ENCODE assay signal across 24 mouse cellular contexts in genomic region chr2:133497541-133498185, GRCm38 (mm10). TPM values are rescaled to one million over a fixed set of nuclear protein-coding genes. Genes with fewer than 3 reads are reported as not detected.
DNase-seq lines count a peak whose midpoint lies in the region; ATAC-seq lines count a peak whose summit lies in the region.
"Had no signal": no experiment of that assay in that cellular context is flagged by ENCODE, and none has a peak within 500 bp of the region (broad histone marks: within the 10 kb centered on the region; RNA-seq: fewer than 3 reads in every experiment).

No protein-coding gene starts in this region.

- H3K36me3 ChIP-seq in lung, embryonic 16.5 days (ENCODE audit: control insufficient read depth, insufficient read depth, low read length) = no peaks in the 10 kb centered on the region
- H3K36me3 ChIP-seq in macrophage (ENCODE audit: inconsistent target) = no peaks in the 10 kb centered on the region
- no peaks in the 10 kb centered on the region for H3K36me3 ChIP-seq in stomach, embryonic 16.5 days (ENCODE audit: control insufficient read depth, insufficient read depth, low read length)
- H3K36me3 ChIP-seq: heart, embryonic 10.5 days; hindbrain, embryonic 10.5 days; limb, embryonic 10.5 days; liver, embryonic 13.5 days; midbrain, embryonic 12.5 days had no signal

- H3K27me3 ChIP-seq in lung, embryonic 16.5 days (ENCODE audit: control insufficient read depth, insufficient read depth, low read depth, low read length) = no peaks in the 10 kb centered on the region
- no peaks in the 10 kb centered on the region for H3K27me3 ChIP-seq in stomach, embryonic 16.5 days (ENCODE audit: control insufficient read depth, insufficient read depth, low read length)
- H3K27me3 ChIP-seq: forebrain, embryonic 13.5 days; liver, embryonic 13.5 days; midbrain, embryonic 12.5 days had no signal

- no peak overlapping the region for H3K4me3 ChIP-seq in lung, embryonic 16.5 days (ENCODE audit: low read length)
- H3K4me3 ChIP-seq in macrophage (ENCODE audit: inconsistent target) = no peak overlapping the region
- H3K4me3 ChIP-seq in stomach, embryonic 16.5 days (replicated peaks; ENCODE audit: low read length) = no peak overlapping the region
- H3K4me3 ChIP-seq: forebrain, embryonic 13.5 days; gastrocnemius, adult 2 months; heart, embryonic 10.5 days; hindbrain, embryonic 10.5 days; limb, embryonic 10.5 days; liver, embryonic 13.5 days; midbrain, embryonic 12.5 days had no signal

- H3K4me1 ChIP-seq in lung, embryonic 16.5 days (replicated peaks; ENCODE audit: control insufficient read depth, insufficient read depth, low read length) = peaks cover 10% of the 10 kb centered on the region
- H3K4me1 ChIP-seq in stomach, embryonic 16.5 days (ENCODE audit: control insufficient read depth, insufficient read depth, low read length) = no peaks in the 10 kb centered on the region
- H3K4me1 ChIP-seq: forebrain, embryonic 13.5 days; hindbrain, embryonic 10.5 days; limb, embryonic 10.5 days; midbrain, embryonic 12.5 days had no signal

- H3K9me3 ChIP-seq in lung, embryonic 16.5 days (ENCODE audit: control insufficient read depth, low read length) = no peaks in the 10 kb centered on the region
- no peaks in the 10 kb centered on the region for H3K9me3 ChIP-seq in stomach, embryonic 16.5 days (replicated peaks; ENCODE audit: control insufficient read depth, low read length)
- H3K9me3 ChIP-seq: forebrain, embryonic 13.5 days; heart, embryonic 10.5 days; hindbrain, embryonic 10.5 days; limb, embryonic 10.5 days; liver, embryonic 13.5 days; midbrain, embryonic 12.5 days had no signal

- peak overlapping the region; percentile 56 for H3K27ac ChIP-seq in lung, embryonic 16.5 days (ENCODE audit: low read length)
- H3K27ac ChIP-seq in macrophage = peak overlapping the region; percentile 77
- H3K27ac ChIP-seq in stomach, embryonic 16.5 days (ENCODE audit: low read length) = peak overlapping the region; percentile 92
- H3K27ac ChIP-seq: forebrain, embryonic 13.5 days; hindbrain, embryonic 10.5 days; hindbrain, postnatal 0 days; limb, embryonic 10.5 days; liver, embryonic 13.5 days; midbrain, embryonic 12.5 days had no signal

- H3K79me2 ChIP-seq in macrophage (ENCODE audit: inconsistent target) = no peaks in the 10 kb centered on the region

- no peak for ATAC-seq in lung, embryonic 16.5 days (ENCODE audit: low read depth)
- ATAC-seq in common myeloid progenitor, adult 5-6 weeks (replicated peaks; ENCODE audit: low read depth, poor library complexity, severe bottlenecking) = peak; percentile 70
- ATAC-seq in stomach, embryonic 16.5 days (ENCODE audit: insufficient read depth, low FRiP score) = no peak
- ATAC-seq: forebrain, embryonic 13.5 days; hindbrain, postnatal 0 days had no signal

- no peak overlapping the region for H3K4me2 ChIP-seq in lung, embryonic 16.5 days (ENCODE audit: low read depth, low read length)
- 0 out of 2 replicates have a peak overlapping the region, but pooled peaks have one; percentile 16 for H3K4me2 ChIP-seq in stomach, embryonic 16.5 days (ENCODE audit: low read depth, low read length)
- H3K4me2 ChIP-seq: forebrain, embryonic 13.5 days; liver, embryonic 13.5 days; midbrain, embryonic 12.5 days had no signal

- H3K9ac ChIP-seq in lung, embryonic 16.5 days (ENCODE audit: low read length) = no peak overlapping the region
- no peak overlapping the region for H3K9ac ChIP-seq in stomach, embryonic 16.5 days (ENCODE audit: low read length)
- H3K9ac ChIP-seq: forebrain, embryonic 13.5 days; liver, embryonic 13.5 days; midbrain, embryonic 12.5 days had no signal

- 58% methylated on average over 8 of the region's 8 CpGs for WGBS in lung, embryonic 16.5 days
- 4% methylated on average over 8 of the region's 8 CpGs for WGBS in macrophage (ENCODE audit: missing documents)
- 50% methylated on average over 8 of the region's 8 CpGs for WGBS in stomach, embryonic 16.5 days

- DNase-seq in lung, postnatal 10 days = no peak
- DNase-seq in left cerebral cortex, adult 18-20 months (ENCODE audit: low spot score in 2 of 2) = no peak
- no peak for DNase-seq in adipocyte (ENCODE audit: low spot score)
- DNase-seq in layer of hippocampus, postnatal 14 days (ENCODE audit: low spot score in 2 of 2) = no peak
- DNase-seq: adrenal gland, postnatal 25 days; cerebellum, adult 18-20 months; cerebellum, postnatal 14 days; embryo, embryonic 11 days; gastrocnemius, adult 2 months; kidney, adult 18-20 months; kidney, postnatal 4 days; liver, embryonic 13.5 days; thymus, postnatal 14 days had no signal

RNA-seq across cellular contexts. Expression of gene Bmp2, which starts 54.3 kb away (rescaled TPM):
- polyA plus RNA-seq in lung, embryonic 16.5 days (2015; fragmentation: Nextera tagmentation; extraction: Ambion mirVana) = 2.4 and 3.6 TPM in 2 replicates
- total RNA-seq in common myeloid progenitor, adult 5-6 weeks (2017) = 0.18 TPM in 1 of 2 replicates, not detected in the other
- total RNA-seq in macrophage (2018; cell fraction: chromatin; rRNA removed) = 10 to 100 TPM in 6 of 26 experiments, 1 to 10 TPM in 13, under 1 TPM in 7; 0.37 to 54.8 (median 2.2) TPM
- total RNA-seq in macrophage (2018; cell fraction: cytosol; rRNA removed) = 10 to 100 TPM in 11 of 26 experiments, 1 to 10 TPM in 15; 1.2 to 42.4 (median 5.1) TPM
- 10 to 100 TPM in 9 of 26 experiments, 1 to 10 TPM in 17; 1.3 to 84.6 (median 5.4) TPM for total RNA-seq in macrophage (2018; cell fraction: nucleus; rRNA removed)
- 2.2 to 11.1 TPM (median 5.0 TPM) in 3 replicates for polyA plus RNA-seq in macrophage (2018)
- 10.6 and 11.0 TPM in 2 replicates for polyA plus RNA-seq in stomach, embryonic 16.5 days (2015; fragmentation: Nextera tagmentation; extraction: Ambion mirVana)
- 1 to 10 TPM; 2.2 to 3.2 TPM for total RNA-seq in left cerebral cortex, adult 18-20 months (2021)
- 1 to 10 TPM; 2.1 to 2.2 TPM for total RNA-seq in layer of hippocampus, postnatal 14 days (2021)
- total RNA-seq: neutrophil, adult 5-6 weeks had no signal
